Mouse (Mus musculus): ENCODE data around the gene Gm20388.

The Gm20388 gene

DNA sequence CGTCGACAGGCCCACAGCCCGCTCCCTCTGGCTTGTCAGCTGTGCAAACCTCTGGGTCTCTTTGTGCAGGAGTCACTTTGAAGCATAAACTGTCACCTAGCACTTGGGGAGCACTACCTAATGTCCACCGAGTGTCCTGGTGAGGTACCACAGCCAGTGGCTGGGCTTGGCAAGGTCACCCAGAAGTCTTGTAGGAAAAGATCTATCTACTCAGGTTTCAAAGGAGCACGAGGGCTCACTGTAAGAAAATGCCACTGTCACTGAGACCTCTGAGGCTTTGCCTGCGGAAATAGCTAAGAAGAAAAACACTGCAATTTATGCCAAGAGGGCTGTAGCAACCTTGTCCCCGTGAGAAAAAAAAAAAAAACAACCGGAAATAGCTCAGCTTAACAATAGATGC lies 4165.3 kb downstream of the Gm20388 start:
- no peak for DNase-seq (ENCODE audit: low read depth)

DNA sequence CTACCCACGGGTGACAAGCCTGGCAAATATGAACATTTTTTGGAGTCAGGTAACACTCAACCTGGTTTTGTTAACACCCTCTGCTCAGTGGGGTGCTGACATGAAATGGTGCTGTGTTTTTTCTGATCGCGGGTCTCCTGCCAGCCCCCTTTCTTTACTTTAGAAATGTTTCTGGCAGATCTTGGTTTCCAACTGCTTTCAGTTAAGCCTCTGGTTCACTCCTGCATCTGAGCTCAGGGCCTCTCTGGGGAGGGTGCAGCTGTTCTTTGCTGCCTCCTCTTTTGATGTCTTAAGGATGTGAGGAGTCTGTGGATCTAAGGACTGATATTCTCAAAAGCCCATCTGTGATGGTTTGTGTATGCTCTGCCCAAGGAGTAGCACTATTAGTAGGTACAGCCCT lies 4165.8 kb downstream of the Gm20388 start:
- no peak for DNase-seq (ENCODE audit: low read depth)

DNA sequence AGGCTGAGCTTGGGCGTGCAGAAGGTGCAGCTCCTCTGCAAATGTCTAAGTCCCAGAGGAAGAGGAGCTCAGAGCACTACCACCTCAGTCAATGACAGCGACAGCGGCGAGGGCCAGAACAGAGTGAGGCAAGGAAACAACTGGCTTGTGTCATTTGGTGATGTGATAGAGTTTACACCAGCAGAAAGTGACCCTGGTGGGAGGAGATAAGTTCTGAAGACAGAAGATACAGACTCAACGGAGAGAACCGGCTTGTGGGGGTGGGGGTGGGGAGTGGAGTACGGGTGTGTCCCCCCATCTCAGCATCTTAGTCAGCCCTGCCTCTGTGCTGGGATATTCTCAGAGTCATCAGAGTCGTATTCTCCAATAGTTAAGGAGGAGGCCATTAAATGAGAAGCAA lies 4166.7 kb downstream of the Gm20388 start:
- no peak for DNase-seq (ENCODE audit: low read depth)

DNA sequence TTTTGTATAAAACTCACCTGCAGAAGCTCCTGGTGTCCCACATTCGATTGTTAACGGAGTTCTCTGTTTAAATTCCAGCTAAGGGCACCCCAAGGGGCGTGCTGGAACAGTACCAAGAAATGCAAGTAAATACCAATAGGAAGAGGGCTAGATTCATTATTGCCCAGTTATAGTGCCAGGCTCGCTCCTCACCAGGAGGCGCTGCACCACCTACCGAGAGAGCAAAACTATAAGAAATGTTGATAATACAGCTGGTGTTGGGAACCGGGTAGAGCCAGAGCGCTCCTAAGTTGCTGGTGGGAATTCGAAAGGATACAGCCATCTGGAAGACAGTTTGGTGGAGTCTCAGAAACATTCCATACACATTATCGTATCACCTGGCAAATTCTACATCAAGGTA lies 4167.4 kb downstream of the Gm20388 start:
- DNase-seq (ENCODE audit: low read depth): peak; percentile 69

DNA sequence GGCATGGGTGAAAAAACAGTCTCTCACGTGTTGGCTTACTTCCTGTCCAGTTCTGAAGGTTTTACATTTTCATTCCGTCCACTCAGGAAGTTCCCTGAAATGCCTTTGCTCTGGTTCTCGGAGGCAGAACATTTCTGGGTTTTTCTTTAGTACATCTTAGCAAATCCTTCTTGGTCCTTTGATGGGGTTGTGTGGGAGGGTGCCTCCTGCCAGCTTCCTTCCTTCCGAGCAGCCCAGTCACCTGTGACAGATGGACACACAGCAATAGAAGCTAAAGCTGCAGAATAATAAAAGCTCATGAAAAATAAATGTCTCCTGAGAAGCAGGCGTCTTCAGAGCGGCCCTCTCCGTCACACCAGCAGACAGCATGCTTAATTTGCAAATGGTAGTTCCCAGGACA lies 4168.3 kb downstream of the Gm20388 start:
- no peak for DNase-seq (ENCODE audit: low read depth)

DNA sequence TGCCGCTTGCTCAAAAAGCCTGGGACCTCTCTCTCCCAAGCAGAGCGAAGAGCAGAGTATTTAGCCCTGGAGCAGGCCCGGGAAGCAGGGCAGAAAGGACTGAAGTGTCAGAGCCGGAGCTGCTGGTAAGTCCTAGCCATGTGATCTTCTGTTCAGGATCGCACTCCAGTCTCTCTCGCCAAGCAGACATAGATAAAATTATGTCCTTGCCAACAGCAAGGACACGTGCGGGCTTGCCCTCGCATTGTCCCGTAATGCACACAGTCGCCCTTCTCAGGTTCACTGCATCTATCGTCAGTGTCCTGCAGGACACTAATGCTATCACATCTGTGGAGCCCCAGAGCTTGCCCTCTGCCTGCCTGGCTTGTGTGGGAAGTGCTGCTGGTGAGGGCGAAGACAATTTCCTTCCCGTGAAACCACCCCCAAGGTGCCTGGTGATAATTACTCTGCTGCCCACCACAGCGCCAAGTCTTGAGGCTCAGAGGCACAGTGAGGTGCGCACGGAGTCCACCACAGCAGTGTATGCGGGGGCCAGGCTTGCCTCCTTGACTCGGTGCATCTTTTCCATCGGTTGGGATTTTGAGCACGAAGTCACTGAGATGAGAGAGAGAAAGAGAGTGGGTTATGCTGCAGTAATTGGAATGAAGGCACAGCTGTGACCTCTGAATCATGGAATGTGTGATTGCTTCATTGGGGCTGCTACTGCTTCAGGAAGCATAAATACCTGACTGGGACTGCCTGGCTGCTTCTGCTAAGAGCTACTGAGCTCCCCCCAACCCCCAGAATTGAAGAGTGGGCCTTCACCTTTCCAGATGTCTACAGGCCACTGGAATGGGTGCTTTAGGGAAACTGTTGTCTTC lies 4170.1 kb downstream of the Gm20388 start:
- DNase-seq (ENCODE audit: low read depth): no peak

DNA sequence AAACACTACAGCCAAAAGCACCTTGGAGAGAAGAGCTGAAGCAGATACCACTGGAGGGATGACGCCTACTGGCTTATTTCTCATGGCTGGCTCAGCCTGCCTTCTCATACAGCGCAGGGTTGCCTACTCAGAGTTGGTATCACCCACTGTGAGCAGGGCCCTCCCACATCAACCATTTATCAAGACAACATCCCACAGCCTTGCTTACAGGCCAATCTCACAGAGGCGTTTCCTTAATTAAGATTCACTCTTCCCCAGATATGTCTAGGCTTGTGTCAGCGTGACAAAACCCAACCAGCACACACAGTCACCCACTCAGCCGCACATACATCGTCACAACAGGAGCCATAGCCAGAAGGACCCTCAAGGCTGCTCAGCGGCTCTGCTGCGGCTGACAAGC lies 4172.0 kb downstream of the Gm20388 start:
- no peak for DNase-seq (ENCODE audit: low read depth)

DNA sequence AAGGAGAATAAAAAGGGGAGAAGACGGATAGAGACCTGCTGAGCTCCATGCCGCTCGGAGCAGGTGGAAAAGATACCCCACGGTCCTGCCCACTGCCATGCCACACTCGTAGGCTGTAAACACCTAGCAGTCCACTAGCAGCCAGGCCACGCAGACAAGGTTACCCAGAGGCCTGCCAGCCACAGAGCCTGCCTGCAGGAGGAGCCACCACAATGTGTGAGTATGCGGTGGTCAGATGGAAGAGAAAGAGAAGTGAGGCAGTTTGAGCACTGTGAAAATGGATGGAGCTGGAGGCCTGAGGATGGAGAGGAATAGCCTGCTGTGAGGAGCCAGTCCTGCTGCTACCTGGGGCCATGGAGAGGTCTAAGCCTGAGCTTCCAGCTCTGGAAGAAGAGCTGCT lies 4173.0 kb downstream of the Gm20388 start:
- peak; percentile 47 for DNase-seq (ENCODE audit: low read depth)

DNA sequence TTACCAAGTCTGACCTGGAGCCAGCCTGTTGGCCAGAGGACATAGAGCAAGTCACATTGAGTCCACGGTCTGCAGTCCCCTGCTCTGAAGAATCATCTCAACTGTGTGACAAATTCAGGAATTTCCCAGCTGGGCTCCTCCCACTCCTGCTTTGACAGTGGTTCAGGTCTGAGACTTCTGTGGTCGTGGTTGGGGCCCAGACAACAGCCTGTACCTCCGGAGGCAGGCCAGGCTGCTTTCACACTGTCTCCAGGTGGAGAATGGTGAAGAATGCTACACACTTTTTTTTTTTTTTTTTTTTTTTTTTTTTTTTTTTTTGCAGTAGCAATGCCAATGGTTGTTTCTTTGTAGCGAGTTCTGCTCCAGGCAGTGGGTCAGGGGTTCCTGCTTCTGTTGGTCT lies 4175.0 kb downstream of the Gm20388 start:
- no peak for DNase-seq (ENCODE audit: low read depth)

DNA sequence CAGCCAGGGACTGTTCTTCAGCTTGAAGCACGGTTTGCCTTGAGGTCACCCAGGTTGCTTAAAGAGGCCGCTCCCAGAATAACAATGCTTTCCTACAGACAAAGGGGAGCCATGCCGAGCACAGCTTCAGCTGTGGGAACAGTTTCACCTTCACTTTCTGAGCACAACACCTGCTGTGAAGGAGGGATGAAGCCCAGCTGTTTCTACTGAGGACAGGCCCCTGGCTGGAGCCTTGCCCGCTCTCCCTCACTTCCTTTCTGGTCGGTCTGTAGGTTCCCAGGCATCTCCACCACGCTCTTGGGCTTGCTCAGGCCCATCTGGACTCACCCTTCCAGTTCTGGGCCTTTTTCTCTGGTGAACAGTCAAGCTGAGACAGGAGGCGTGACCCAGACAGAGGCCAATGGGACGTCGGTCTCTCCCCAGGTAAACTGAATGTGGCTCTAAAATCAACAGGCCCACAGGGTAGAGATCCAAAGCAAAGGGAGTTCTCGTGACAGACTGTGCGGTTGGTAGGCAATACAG lies 4177.5 kb downstream of the Gm20388 start:
- DNase-seq (ENCODE audit: low read depth): no peak

DNA sequence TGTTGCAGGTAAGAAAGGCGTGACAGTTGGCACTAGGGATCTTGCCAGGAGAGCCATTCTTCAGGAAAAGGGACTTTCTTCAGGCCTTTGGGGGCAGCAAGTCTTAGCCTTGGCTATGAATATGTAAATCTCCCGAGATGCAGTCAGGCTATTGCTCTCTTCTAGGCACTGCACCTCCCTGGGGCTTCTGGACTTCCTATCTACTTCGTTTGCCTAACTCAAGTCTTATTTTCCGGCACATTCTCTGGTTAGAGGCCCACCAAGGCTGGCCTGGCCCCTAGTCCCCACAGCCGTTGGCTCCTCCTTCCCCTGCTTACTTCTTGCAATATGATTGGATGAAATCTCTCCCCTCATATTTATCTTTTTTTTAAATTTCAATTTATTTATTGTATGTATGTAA lies 4178.4 kb downstream of the Gm20388 start:
- no peak for DNase-seq (ENCODE audit: low read depth)

DNA sequence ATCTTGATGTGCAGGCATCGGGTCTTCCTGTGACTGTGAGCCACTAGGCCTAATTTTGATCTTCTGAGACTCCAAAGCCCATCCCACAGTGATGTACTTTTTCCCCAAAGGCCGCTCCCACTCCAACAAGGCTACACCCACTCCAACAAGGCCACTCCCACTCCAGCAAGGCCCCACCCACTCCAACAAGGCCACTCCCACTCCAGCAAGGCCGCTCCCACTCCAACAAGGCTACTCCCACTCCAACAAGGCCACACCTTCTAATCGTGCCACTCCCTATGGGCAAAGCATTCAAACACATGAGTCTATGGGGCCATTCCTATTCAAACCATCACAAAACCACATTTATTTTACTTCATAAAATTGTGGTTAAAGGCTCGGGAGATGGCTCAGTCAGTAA lies 4179.8 kb downstream of the Gm20388 start:
- no peak for DNase-seq (ENCODE audit: low read depth)

DNA sequence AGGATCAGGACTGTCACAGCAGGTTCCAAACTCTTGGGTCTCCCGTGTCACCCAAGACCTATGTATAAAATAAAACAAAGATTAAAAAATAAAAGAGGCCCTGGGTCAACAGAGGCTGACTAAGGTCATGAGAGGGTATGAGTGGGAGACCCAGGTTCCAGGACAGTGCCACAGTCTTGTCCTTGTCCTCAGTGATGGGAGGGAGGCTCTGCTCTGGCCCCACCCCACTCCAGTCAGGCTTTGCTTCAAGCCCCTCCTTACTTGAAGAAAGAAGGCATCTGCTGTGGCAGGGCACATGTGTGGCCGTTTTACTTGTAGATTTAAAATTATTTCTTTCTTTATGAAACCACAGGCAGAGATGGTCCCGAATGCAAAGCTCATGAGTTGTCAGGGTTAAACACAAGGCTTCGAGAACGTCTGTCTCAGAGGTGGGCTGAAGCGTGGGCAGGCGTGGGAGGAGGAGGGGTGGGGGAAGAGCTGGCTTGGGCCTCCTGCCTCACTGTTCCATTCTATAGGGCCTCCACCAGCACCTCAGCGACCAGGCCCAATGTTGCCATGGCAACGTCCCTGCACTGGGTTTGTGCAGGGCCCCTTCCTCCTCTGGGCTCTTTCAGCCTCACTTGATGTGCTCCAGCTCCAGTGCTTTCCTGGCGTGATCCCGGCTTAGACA lies 4188.4 kb downstream of the Gm20388 start:
- DNase-seq (ENCODE audit: low read depth): no peak

DNA sequence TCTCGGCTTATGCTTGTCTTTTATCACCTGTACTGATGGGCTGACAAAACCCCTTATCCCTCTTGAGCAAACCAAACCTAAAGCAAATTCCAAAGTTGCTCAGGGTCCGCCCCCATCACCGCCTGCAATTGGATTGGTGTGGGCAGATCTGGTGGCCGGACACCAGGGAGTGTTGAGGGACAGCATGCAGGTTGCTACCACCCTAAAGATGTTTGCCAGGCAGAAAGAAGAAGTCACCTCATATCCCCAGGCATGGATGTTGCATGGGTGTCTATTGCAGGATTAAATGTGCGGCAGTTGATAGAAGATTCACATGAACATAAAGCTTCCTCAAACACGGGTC lies 4189.0 kb downstream of the Gm20388 start:
- no peak for DNase-seq (ENCODE audit: low read depth)

DNA sequence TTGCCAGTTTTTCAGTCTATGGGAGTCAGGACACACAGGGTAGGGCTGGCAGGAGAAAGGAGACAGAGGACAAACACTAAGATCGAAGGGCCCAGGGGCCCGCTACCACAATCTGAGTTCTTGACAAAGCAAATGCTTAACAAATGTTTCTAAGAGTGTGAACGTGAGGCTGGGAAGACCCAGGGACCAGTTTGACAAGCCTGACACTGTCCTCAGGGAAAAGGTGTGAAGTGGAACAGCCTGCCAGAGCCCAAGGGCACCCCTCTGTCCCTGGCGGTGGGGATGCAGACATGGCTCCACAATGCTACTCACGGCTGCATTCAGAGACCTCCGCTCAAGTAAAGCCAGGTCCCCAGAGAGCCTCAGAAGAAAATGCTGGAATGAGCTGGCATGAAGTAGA lies 4195.2 kb downstream of the Gm20388 start:
- DNase-seq (ENCODE audit: low read depth): no peak

DNA sequence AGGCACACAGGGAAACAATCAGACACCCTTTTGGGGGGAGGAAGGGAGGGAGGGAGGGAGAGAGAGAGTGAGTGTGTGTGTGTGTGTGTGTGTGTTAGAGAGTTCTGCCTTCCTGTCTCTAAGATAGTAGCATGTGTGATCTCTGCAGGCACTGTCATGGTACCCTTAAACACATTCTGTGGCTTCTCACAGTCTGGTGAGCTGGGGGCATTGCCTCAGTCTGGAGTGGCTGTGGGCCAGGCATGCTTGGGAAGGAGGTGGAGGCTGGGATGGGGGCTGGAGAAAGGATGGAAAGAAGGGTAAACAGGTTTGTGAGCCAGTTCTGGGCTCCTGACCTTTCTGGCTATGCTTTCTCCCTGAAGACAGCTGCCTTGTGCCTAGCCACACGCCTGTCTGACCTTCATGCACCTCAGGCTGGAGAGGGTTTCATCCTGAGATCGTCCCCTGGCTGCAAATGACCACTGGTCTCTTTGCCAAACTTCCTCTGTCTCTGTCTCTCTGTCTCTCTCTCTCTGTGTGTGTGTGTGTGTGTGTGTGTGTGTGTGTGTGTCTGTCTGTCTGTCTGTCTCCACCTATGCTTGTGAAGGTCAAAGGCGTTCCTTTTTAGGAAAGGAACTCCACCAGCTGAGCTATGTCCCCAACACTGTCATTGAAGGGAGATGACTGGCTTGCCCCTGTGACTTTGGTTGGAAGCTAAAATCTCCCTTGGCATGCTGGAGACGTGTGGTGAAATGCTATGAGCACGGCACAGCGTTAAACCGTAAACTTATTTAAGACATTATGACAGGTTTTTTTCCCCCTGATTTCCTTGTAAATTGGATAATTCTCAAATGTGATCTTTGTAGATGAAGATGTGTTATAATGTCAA lies 4195.9 kb downstream of the Gm20388 start:
- no peak for DNase-seq (ENCODE audit: low read depth)

DNA sequence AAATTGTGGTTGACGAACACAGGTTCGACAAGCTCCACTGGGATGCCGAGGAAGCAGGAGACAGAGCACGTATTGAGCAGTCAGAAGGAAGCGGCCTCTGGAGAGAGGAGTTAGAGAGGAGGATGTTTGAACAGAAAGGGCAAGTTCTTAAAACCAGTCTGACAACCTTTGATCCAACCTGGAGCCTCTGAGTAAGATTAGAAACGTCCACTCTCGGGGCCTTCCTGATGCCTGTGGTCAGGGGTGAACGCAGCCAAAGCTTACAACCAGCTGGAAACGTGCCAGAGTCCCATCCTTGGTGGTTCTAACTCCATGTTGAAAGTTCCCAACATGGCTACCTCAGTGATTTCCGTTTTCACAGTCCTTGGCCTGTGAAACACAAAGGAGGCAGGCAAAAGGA lies 4202.5 kb downstream of the Gm20388 start:
- DNase-seq (ENCODE audit: low read depth): peak; percentile 30

DNA sequence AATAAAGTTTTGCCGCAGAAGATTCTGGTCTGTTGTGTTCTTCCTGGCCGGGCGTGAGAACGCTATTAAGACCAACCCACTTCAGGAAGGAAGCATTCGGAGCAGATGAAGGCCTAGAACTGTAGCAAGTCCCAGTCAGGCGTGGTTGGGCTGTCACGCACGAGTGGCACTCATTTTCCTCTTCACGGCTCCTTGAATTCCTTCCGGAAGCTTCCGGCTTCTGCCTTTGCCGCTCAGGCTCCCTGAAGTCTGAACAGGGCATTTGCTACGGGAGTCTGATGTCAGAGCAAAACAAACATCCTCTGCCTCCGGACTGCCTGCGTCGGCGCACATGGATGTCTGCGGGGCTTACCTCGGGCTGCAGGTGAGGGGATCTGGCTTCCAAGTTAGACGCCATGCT lies 4214.6 kb downstream of the Gm20388 start:
- no peak for DNase-seq (ENCODE audit: low read depth)

DNA sequence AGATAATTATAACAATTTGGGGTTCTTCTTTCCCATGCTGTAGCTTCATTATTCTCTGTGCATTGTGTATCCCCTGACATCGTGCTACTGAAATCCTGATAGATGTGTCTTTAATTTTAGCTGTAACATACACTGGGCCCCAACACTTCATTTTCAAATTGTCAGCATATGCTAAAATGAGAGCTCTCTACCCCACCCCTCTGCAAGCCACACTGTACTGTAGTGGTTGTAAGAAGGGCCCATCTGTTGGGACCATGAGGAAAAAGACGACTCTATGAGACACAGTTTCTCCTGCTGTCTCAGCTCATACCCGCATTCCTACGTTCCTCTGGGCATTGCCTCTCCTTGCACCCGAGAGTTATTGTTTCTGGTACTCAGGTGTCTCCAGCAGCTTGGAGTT lies 4226.6 kb downstream of the Gm20388 start:
- DNase-seq (ENCODE audit: low read depth): no peak

DNA sequence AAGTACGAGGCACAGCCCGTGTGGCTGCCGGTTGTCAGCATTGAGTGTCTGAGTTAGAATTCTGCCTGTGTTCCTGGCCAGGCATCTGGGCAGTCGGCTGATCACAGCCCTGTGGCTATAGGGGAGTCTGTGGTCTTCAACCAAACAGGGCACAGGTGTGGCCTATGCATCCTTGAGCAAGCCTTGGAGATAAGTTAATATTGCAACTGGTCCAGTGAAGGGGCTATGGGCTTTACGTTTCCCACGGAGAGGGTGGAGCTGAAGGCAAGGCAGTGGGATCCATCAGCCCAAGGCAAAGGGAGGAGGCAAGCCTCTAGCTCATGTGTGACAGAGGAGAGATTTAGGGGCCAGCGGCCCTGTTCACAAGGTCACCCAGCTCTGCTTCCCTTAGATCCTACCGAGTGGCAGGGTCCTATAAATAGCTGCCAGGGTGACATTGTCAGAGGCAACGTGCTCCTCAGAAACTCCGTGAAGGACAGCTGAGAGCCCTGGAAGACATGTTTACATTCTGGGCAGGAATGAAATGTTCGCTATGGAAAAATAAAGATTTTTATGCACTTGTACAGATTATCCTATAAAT lies 4229.7 kb downstream of the Gm20388 start:
- DNase-seq (ENCODE audit: low read depth): no peak

DNA sequence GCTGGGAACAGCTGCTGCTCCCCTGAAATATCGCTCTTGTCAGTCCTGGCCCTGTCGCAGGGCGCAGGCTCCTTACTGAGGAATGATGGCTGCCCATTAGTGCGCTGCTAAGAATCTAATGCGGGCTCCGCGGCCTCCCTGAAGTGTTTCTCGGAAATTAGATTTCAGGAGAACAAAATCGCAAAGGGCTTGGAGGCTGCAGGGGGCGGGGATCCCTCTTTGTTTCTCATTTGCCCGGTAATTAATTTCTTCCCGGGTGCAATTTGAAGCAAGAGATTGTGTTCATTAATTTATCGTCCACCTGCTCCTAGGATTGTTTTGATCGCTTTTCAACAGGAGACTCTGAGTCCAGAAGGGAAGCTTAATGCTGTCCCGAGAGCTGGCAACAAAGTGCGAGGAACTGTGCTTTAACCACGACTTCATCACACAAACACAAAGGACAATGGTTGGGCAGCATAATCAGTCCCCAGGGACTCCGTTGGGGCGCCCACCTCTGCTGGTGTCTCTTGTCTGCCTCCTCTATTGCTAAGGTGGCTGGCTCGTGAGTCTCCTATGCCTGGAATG lies 4230.3 kb downstream of the Gm20388 start:
- DNase-seq (ENCODE audit: low read depth): no peak

All from NIH3T3 (cell line).